Comparison of ENCODE assay signal across 8 mouse cellular contexts in the genomic region with DNA sequence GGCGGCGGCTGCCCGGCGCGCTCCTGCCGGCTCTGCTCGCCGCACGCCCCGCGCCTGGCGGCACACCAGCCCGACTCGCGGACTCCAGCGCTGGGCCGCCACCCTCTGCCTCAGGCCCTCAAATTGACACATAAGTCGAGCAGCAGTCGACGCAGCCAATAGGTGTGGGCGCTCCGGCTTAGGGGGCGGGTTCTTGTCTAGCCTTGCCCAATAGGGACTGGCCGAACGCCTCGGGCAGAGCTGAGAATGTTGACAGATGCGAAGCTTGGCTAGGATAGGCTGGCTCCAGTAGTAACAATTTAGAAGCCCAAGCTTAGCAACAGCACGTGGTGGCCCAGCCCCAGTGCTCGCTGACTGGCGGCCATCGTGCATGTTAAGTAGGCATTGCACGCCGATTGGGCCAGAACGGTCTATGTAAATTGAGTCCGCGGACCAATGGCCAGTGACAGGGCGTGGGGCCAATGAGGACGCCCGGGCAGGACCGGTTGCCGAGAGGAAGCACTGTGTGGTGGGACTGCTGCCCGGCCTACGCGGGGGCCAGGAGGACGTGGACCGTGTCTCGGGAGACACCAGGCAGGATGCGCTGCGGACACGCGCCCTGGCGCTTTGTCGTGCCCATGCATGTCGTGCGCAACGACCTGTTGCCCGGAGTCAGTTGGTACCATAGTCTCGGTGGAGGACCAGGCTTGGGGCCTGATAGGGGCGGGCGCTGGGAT. TPM values are rescaled to one million over a fixed set of nuclear protein-coding genes. Genes with fewer than 3 reads are reported as not detected.
A peak's percentile ranks its signal among the peaks of the same experiment; 100 is the strongest.
DNase-seq lines count a peak whose midpoint lies in the region; ATAC-seq and TF ChIP-seq lines count a peak whose summit lies in the region.

A gene (minus strand): TSS at position 120 of the 716 bp plus-strand sequence.

- TF ChIP-seq EP300 in lung, postnatal 0 days (IDR thresholded peaks at IDR 0.05) = no peak

- peaks cover 4% of the 10 kb centered on the region for H3K27me3 ChIP-seq in hindbrain, embryonic 10.5 days (ENCODE audit: insufficient read depth, poor library complexity, severe bottlenecking)
- no peaks in the 10 kb centered on the region for H3K27me3 ChIP-seq in lung, postnatal 0 days (replicated peaks; ENCODE audit: insufficient read depth, low read length)

- peak within 1 kb of the TSS; percentile 97 for H3K4me2 ChIP-seq in lung, postnatal 0 days (replicated peaks; ENCODE audit: low read depth, low read length)

- peak within 1 kb of the TSS; percentile 90 for H3K27ac ChIP-seq in hindbrain, embryonic 10.5 days
- H3K27ac ChIP-seq in lung, postnatal 0 days (ENCODE audit: low read length) = peak within 1 kb of the TSS; percentile 99

- under 1% methylated on average over 60 of the region's 60 CpGs for whole genome bisulfite sequencing in hindbrain, embryonic 10.5 days
- WGBS in lung, postnatal 0 days = under 1% methylated on average over 60 of the region's 60 CpGs

- no peaks in the 10 kb centered on the region for H3K9me3 ChIP-seq in hindbrain, embryonic 10.5 days
- no peaks in the 10 kb centered on the region for H3K9me3 ChIP-seq in lung, postnatal 0 days (ENCODE audit: low read length)

- H3K4me3 ChIP-seq in hindbrain, embryonic 10.5 days = peak within 1 kb of the TSS; percentile 79
- H3K4me3 ChIP-seq in lung, postnatal 0 days (ENCODE audit: low read depth, low read length) = peak within 1 kb of the TSS; percentile 89

- H3K9ac ChIP-seq in lung, postnatal 0 days (replicated peaks; ENCODE audit: low read depth) = peak within 1 kb of the TSS; percentile 90

- TF ChIP-seq CTCF in lung, postnatal 0 days (IDR thresholded peaks at IDR 0.05) = no peak

- peak; percentile 91 for ATAC-seq in frontal cortex, adult (ENCODE audit: low TSS enrichment)
- ATAC-seq in lung, postnatal 0 days = peak; percentile 96

- peaks cover 54% of the 10 kb centered on the region for H3K4me1 ChIP-seq in hindbrain, embryonic 10.5 days (replicated peaks)
- peaks cover 45% of the 10 kb centered on the region for H3K4me1 ChIP-seq in lung, postnatal 0 days (ENCODE audit: insufficient read depth, low read depth, low read length)

- DNase-seq in MN1 (ENCODE audit: low spot score) = peak; percentile 99
- DNase-seq in cerebellum, adult 9-10 months = peak; percentile 100
- DNase-seq in hindbrain, embryonic 10.5 days (ENCODE audit: low spot score) = peak; percentile 99
- peak; percentile 100 for DNase-seq in layer of hippocampus, adult 9-11 months
- DNase-seq in lung, postnatal 0 days (ENCODE audit: low spot score) = peak; percentile 100
- DNase-seq in ovary, postnatal 14 days (ENCODE audit: low spot score) = peak; percentile 96
- DNase-seq in thymus, postnatal 14 days = peak; percentile 98

- H3K36me3 ChIP-seq in hindbrain, embryonic 10.5 days = peaks cover 17% of the 10 kb centered on the region
- peaks cover 4% of the 10 kb centered on the region; the same call in 1 of the 2 replicates for H3K36me3 ChIP-seq in lung, postnatal 0 days (ENCODE audit: insufficient read depth, low read length)

RNA-seq across cellular contexts. Expression of the gene that starts here (rescaled TPM):
- 21.6 and 26.3 TPM in 2 replicates for polyA plus RNA-seq in hindbrain, embryonic 10.5 days (2016; fragmentation: Nextera tagmentation; extraction: Ambion mirVana)
- polyA plus RNA-seq in lung, postnatal 0 days (2015; fragmentation: Nextera tagmentation; extraction: Ambion mirVana) = 65.1 and 68.2 TPM in 2 replicates

Comparison
In these comparisons a context has a peak if more than half of its experiments do, and no peak if none do; other contexts are left out.
1. Peak in every context shown above with its lines: DNase-seq, ATAC-seq, H3K4me3 ChIP-seq and H3K27ac ChIP-seq.